In genomic region chr5:122219655-122220629, GRCm38 (mm10) we compare ENCODE assay signal across 10 mouse cellular contexts. TPM values are rescaled to one million over a fixed set of nuclear protein-coding genes. Genes with fewer than 3 reads are reported as not detected.
DNase-seq lines count a peak whose midpoint lies in the region; ATAC-seq lines count a peak whose summit lies in the region.
"Had no signal": no experiment of that assay in that cellular context is flagged by ENCODE, and none has a peak within 500 bp of the region (broad histone marks: within the 10 kb centered on the region; RNA-seq: fewer than 3 reads in every experiment).

No protein-coding gene starts in this region.

- H3K9ac ChIP-seq in liver, embryonic 16.5 days (ENCODE audit: low read depth, low read length) = no peak overlapping the region
- peak overlapping the region; percentile 24 for H3K9ac ChIP-seq in intestine, embryonic 16.5 days (ENCODE audit: low read depth, low read length)
- H3K9ac ChIP-seq in forebrain, embryonic 12.5 days = no peak overlapping the region

- no peak overlapping the region for H3K27ac ChIP-seq in liver, embryonic 16.5 days (ENCODE audit: low read length)
- no peak overlapping the region for H3K27ac ChIP-seq in intestine, embryonic 16.5 days (ENCODE audit: low read length)
- no peak overlapping the region for H3K27ac ChIP-seq in forebrain, embryonic 12.5 days

- no peaks in the 10 kb centered on the region for H3K9me3 ChIP-seq in liver, embryonic 16.5 days (replicated peaks; ENCODE audit: control insufficient read depth, low read length)
- H3K9me3 ChIP-seq in intestine, embryonic 16.5 days (ENCODE audit: control insufficient read depth, low read length) = no peaks in the 10 kb centered on the region
- no peaks in the 10 kb centered on the region for H3K9me3 ChIP-seq in forebrain, embryonic 12.5 days

- DNase-seq in liver (no peak), adipocyte (ENCODE audit: low spot score) (no peak)
- DNase-seq in lung, postnatal 4 days = peak; percentile 48 to 64
- peak; percentile 81 for DNase-seq in thymus, postnatal 25 days
- DNase-seq: retina, postnatal 1 day had no signal

- H3K4me2 ChIP-seq in liver, embryonic 16.5 days (ENCODE audit: low read depth, low read length) = no peak overlapping the region
- no peak overlapping the region for H3K4me2 ChIP-seq in intestine, embryonic 16.5 days (ENCODE audit: low read depth, low read length)
- no peak overlapping the region for H3K4me2 ChIP-seq in forebrain, embryonic 12.5 days

- H3K27me3 ChIP-seq in liver, embryonic 16.5 days (ENCODE audit: control insufficient read depth, insufficient read depth, low read depth, low read length) = no peaks in the 10 kb centered on the region
- H3K27me3 ChIP-seq in intestine, embryonic 16.5 days (replicated peaks; ENCODE audit: control insufficient read depth, insufficient read depth, low read length) = no peaks in the 10 kb centered on the region
- no peaks in the 10 kb centered on the region for H3K27me3 ChIP-seq in forebrain, embryonic 12.5 days

- WGBS in liver, embryonic 16.5 days (ENCODE audit: insufficient replicate concordance) = 27% methylated on average over 18 of the region's 18 CpGs
- 61% methylated on average over 18 of the region's 18 CpGs for WGBS in intestine, embryonic 16.5 days
- 83% methylated on average over 18 of the region's 18 CpGs for WGBS in forebrain, embryonic 12.5 days

- no peaks in the 10 kb centered on the region for H3K36me3 ChIP-seq in liver, embryonic 16.5 days (ENCODE audit: control insufficient read depth, insufficient read depth)
- no peaks in the 10 kb centered on the region for H3K36me3 ChIP-seq in intestine, embryonic 16.5 days (ENCODE audit: control insufficient read depth, insufficient read depth, low read length)
- H3K36me3 ChIP-seq in forebrain, embryonic 12.5 days (replicated peaks) = no peaks in the 10 kb centered on the region

- ATAC-seq in liver, embryonic 16.5 days (ENCODE audit: low read depth) = peak; percentile 56
- peak; percentile 74 for ATAC-seq in intestine, embryonic 16.5 days
- no peak for ATAC-seq in frontal cortex, adult (ENCODE audit: low TSS enrichment)
- no peak for ATAC-seq in forebrain, embryonic 12.5 days (ENCODE audit: low FRiP score)

- no peak overlapping the region for H3K4me3 ChIP-seq in liver, embryonic 16.5 days (ENCODE audit: low read depth, low read length)
- no peak overlapping the region for H3K4me3 ChIP-seq in intestine, embryonic 16.5 days (ENCODE audit: low read length)
- H3K4me3 ChIP-seq in forebrain, embryonic 12.5 days (replicated peaks) = no peak overlapping the region
- H3K4me3 ChIP-seq: erythroblast, embryonic 14.5 days had no signal

- peaks cover 7% of the 10 kb centered on the region for H3K4me1 ChIP-seq in liver, embryonic 16.5 days (ENCODE audit: control insufficient read depth, low read depth, low read length)
- H3K4me1 ChIP-seq in intestine, embryonic 16.5 days (ENCODE audit: control insufficient read depth, insufficient read depth, low read length) = peaks cover 8% of the 10 kb centered on the region
- 0 out of 2 replicates have a peak, but pooled peaks cover 2% of the 10 kb centered on the region for H3K4me1 ChIP-seq in forebrain, embryonic 12.5 days

RNA-seq across cellular contexts. Expression of gene Hvcn1, which starts 13.3 kb away (rescaled TPM):
- 4.9 and 6.0 TPM in 2 replicates for polyA plus RNA-seq in liver, embryonic 16.5 days (2015; fragmentation: Nextera tagmentation; extraction: Ambion mirVana)
- polyA plus RNA-seq in intestine, embryonic 16.5 days (2015; fragmentation: Nextera tagmentation; extraction: Ambion mirVana) = 5.6 and 5.7 TPM in 2 replicates
- polyA plus RNA-seq in forebrain, embryonic 12.5 days (2016; fragmentation: Nextera tagmentation; extraction: Ambion mirVana) = 7.5 and 8.4 TPM in 2 replicates

RNA-seq across cellular contexts. Expression of gene Tctn1, which starts 44.3 kb away (rescaled TPM):
- polyA plus RNA-seq in liver, embryonic 16.5 days (2015; fragmentation: Nextera tagmentation; extraction: Ambion mirVana) = 0.74 and 0.78 TPM in 2 replicates
- polyA plus RNA-seq in intestine, embryonic 16.5 days (2015; fragmentation: Nextera tagmentation; extraction: Ambion mirVana) = 3.2 and 3.5 TPM in 2 replicates
- polyA plus RNA-seq in forebrain, embryonic 12.5 days (2016; fragmentation: Nextera tagmentation; extraction: Ambion mirVana) = 4.4 and 5.5 TPM in 2 replicates

Comparison
In these comparisons a context has a peak if more than half of its experiments do, and no peak if none do; other contexts are left out.
1. ATAC-seq: peak in liver, embryonic 16.5 days (single experiment) and intestine, embryonic 16.5 days (single experiment); none in frontal cortex, adult (single experiment) and forebrain, embryonic 12.5 days (single experiment).
2. DNase-seq: peak in lung, postnatal 4 days (2 of 2) and thymus, postnatal 25 days (single experiment); none in liver (single experiment) and adipocyte (single experiment).